Mouse (Mus musculus) spleen, adult 10 weeks (tissue): ENCODE measurements around the gene Olfr1286. TPM values are rescaled to one million over a fixed set of nuclear protein-coding genes. Genes with fewer than 3 reads are reported as not detected.

Experiments
- polyA plus RNA-seq: library from polyadenylated mRNA; stranded (reverse); fragments of 350-450 nt; fragmentation: Illumina TruSeq; extraction: RNeasy Lipid Tissue Mini Kit (QIAGEN cat#74804); gene quantifications from one replicate; pipeline ENCODE4 v1.2.3, GENCODE M21; 2015; ENCODE audit warnings: low replicate concordance; ENCODE audit not compliant: insufficient read depth

Olfr1286 gene
- not detected for polyA plus RNA-seq

GRCm38 (mm10) chr2:111422931-111423330, at the start of gene Olfr1286:
Gene Olfr1286 (minus strand): TSS chr2:111423115.

GRCm38 (mm10) chr2:111448842-111449241, 25.9 kb upstream of the Olfr1286 start, which contains the start of gene Olfr1287:
Gene Olfr1287 (plus strand): TSS chr2:111449142.

GRCm38 (mm10) chr2:111375222-111375621, 47.7 kb downstream of the Olfr1286 start, which contains the start of gene Olfr1284:
Gene Olfr1284 (plus strand): TSS chr2:111375522.

Other genes starting within 250 kb of the Olfr1286 start
- gene 4930430A15Rik, start 193.5 kb downstream of the Olfr1286 start, polyA plus RNA-seq: not detected
- gene Olfr1275, start 187.8 kb downstream of the Olfr1286 start, polyA plus RNA-seq: not detected
- not detected for gene Olfr1276, start 168.6 kb downstream of the Olfr1286 start, polyA plus RNA-seq
- gene Olfr1277, start 149.0 kb downstream of the Olfr1286 start, polyA plus RNA-seq: not detected
- gene Olfr1278, start 133.0 kb downstream of the Olfr1286 start, polyA plus RNA-seq: not detected
- gene Olfr1279, start 122.5 kb downstream of the Olfr1286 start, polyA plus RNA-seq: not detected
- gene Olfr1280, start 109.1 kb downstream of the Olfr1286 start, polyA plus RNA-seq: not detected
- gene Olfr1281, start 96.6 kb downstream of the Olfr1286 start, polyA plus RNA-seq: not detected
- not detected for gene Olfr1282, start 87.0 kb downstream of the Olfr1286 start, polyA plus RNA-seq
- gene Olfr1283, start 56.3 kb downstream of the Olfr1286 start, polyA plus RNA-seq: not detected
- gene Olfr1284, start 47.6 kb downstream of the Olfr1286 start, polyA plus RNA-seq: not detected
- gene Olfr1287, start 26.0 kb upstream of the Olfr1286 start, polyA plus RNA-seq: not detected
- gene Olfr1288, start 51.0 kb upstream of the Olfr1286 start, polyA plus RNA-seq: not detected
- not detected for gene Olfr1289, start 57.7 kb upstream of the Olfr1286 start, polyA plus RNA-seq
- gene Olfr1290, start 70.7 kb upstream of the Olfr1286 start, polyA plus RNA-seq: not detected
- not detected for gene Olfr1291-ps1, start 74.1 kb upstream of the Olfr1286 start, polyA plus RNA-seq
- gene Olfr1293-ps, start 102.1 kb upstream of the Olfr1286 start, polyA plus RNA-seq: not detected
- gene Olfr1294, start 117.2 kb upstream of the Olfr1286 start, polyA plus RNA-seq: not detected
- gene Olfr1295, start 146.6 kb upstream of the Olfr1286 start, polyA plus RNA-seq: not detected
- gene Olfr1297, start 203.4 kb upstream of the Olfr1286 start, polyA plus RNA-seq: not detected
- gene Olfr1298, start 226.1 kb upstream of the Olfr1286 start, polyA plus RNA-seq: not detected
- not detected for gene Olfr1299, start 238.3 kb upstream of the Olfr1286 start, polyA plus RNA-seq